Mouse (Mus musculus) naive thymus-derived CD4-positive, alpha-beta T cell, adult 5 months (primary cell): ENCODE measurements around the gene Zfp322a. TPM values are rescaled to one million over a fixed set of nuclear protein-coding genes. Genes with fewer than 3 reads are reported as not detected.

Experiments
- polyA plus RNA-seq: library from polyadenylated mRNA; unstranded; fragments of 100-300 nt; shearing (Covaris generic); gene quantifications from one replicate; pipeline ENCODE4 v1.2.1, GENCODE M21; 2017

The Zfp322a gene
- 10.4 TPM for polyA plus RNA-seq

GRCm38 (mm10) chr13:23368583-23369420, at the start of gene Zfp322a:
Gene Zfp322a (minus strand): TSS chr13:23369208.

Other genes starting within 250 kb of the Zfp322a start
- not detected for gene Vmn1r218, start 236.1 kb downstream of the Zfp322a start, polyA plus RNA-seq
- not detected for gene Vmn1r219, start 209.9 kb downstream of the Zfp322a start, polyA plus RNA-seq
- 0.05 TPM for gene Vmn1r220, start 181.2 kb downstream of the Zfp322a start, polyA plus RNA-seq
- gene Vmn1r221, start 155.1 kb downstream of the Zfp322a start, polyA plus RNA-seq: not detected
- not detected for gene Vmn1r222, start 133.3 kb downstream of the Zfp322a start, polyA plus RNA-seq
- gene Vmn1r223, start 122.1 kb downstream of the Zfp322a start, polyA plus RNA-seq: not detected
- 18.0 TPM for gene Abt1, start 54.7 kb upstream of the Zfp322a start, polyA plus RNA-seq
- not detected for gene Btn1a1, start 96.7 kb upstream of the Zfp322a start, polyA plus RNA-seq
- gene Btn2a2, start 119.6 kb upstream of the Zfp322a start, polyA plus RNA-seq: not detected
- 6.2 TPM for gene Hist1h4h, start 161.8 kb upstream of the Zfp322a start, polyA plus RNA-seq
- not detected for gene Hist1h2af, start 164.7 kb upstream of the Zfp322a start, polyA plus RNA-seq
- not detected for gene Hist1h3g, start 166.2 kb upstream of the Zfp322a start, polyA plus RNA-seq
- 0.42 TPM for gene Hist1h2bh, start 174.2 kb upstream of the Zfp322a start, polyA plus RNA-seq
- gene Hist1h3f, start 174.8 kb upstream of the Zfp322a start, polyA plus RNA-seq: 1.5 TPM
- gene Hist1h4f, start 182.4 kb upstream of the Zfp322a start, polyA plus RNA-seq: not detected
- gene Hist1h1d, start 184.1 kb upstream of the Zfp322a start, polyA plus RNA-seq: 0.37 TPM
- 5.2 TPM for gene Hist1h3e, start 193.2 kb upstream of the Zfp322a start, polyA plus RNA-seq
- 1.9 TPM for gene Hist1h2ae, start 202.0 kb upstream of the Zfp322a start, polyA plus RNA-seq
- gene Hist1h2bg, start 202.2 kb upstream of the Zfp322a start, polyA plus RNA-seq: 1.2 TPM
- not detected for gene Hist1h2bf, start 205.0 kb upstream of the Zfp322a start, polyA plus RNA-seq
- gene Hist1h2ad, start 205.2 kb upstream of the Zfp322a start, polyA plus RNA-seq: not detected
- 0.40 TPM for gene Hist1h3d, start 206.6 kb upstream of the Zfp322a start, polyA plus RNA-seq
- gene Hist1h4d, start 212.4 kb upstream of the Zfp322a start, polyA plus RNA-seq: 19.6 TPM